Mouse (Mus musculus): Measurements from ENCODE around the gene Inpp5d.

- no peak for TF ChIP-seq CTCF (IDR thresholded peaks at IDR 0.05; ENCODE audit: low read depth)
- TF ChIP-seq EP300 (optimal IDR thresholded peaks at IDR 0.05) = no peak
These were observed 16.7 kb upstream of the Inpp5d start for GRCm38 (mm10) chr1:87603389-87603788.
